Mouse (Mus musculus) B cell, adult 2 months (primary cell): Measurements from ENCODE around the gene Scimp.

ENCODE experiments used
- DNase-seq, 2 experiments: peaks; one replicate each; pipeline ENCODE4 v3.0.0; 2022

Gene Scimp

GRCm38 (mm10) chr11:70811041-70811440 lies 1.3 kb downstream of the Scimp start:
- DNase-seq, result no peak

GRCm38 (mm10) chr11:70809011-70809410 lies 3.4 kb downstream of the Scimp start:
- no peak for DNase-seq

- no peak for DNase-seq
Observed at GRCm38 (mm10) chr11:70808101-70808500, 4.3 kb downstream of the Scimp start.

GRCm38 (mm10) chr11:70807630-70808029 lies 4.8 kb downstream of the Scimp start:
- no peak for DNase-seq

- DNase-seq, result no peak
Observed at GRCm38 (mm10) chr11:70806697-70807096, 5.7 kb downstream of the Scimp start.

GRCm38 (mm10) chr11:70805641-70806175 lies 6.7 kb downstream of the Scimp start:
- no peak for DNase-seq

- DNase-seq, result no peak
Observed at GRCm38 (mm10) chr11:70804395-70804794, 8.0 kb downstream of the Scimp start.

- peak; percentile 63 to 65 for DNase-seq
Observed at GRCm38 (mm10) chr11:70803711-70804200, 8.6 kb downstream of the Scimp start.

- no peak for DNase-seq
Observed at GRCm38 (mm10) chr11:70802865-70803261, 9.5 kb downstream of the Scimp start.

- DNase-seq, result peak; percentile 68 to 69
Observed at GRCm38 (mm10) chr11:70802208-70802864, 10.1 kb downstream of the Scimp start.

GRCm38 (mm10) chr11:70792409-70792808 lies 20.0 kb downstream of the Scimp start:
- DNase-seq, result no peak

- peak in 1 of 2 experiments; percentile 27 for DNase-seq
Observed at GRCm38 (mm10) chr11:70791676-70792075, 20.7 kb downstream of the Scimp start.

GRCm38 (mm10) chr11:70790874-70791551 lies 21.4 kb downstream of the Scimp start:
- no peak for DNase-seq

GRCm38 (mm10) chr11:70790426-70790825 lies 22.0 kb downstream of the Scimp start:
- DNase-seq, result no peak

GRCm38 (mm10) chr11:70788972-70789655 lies 23.3 kb downstream of the Scimp start:
- peak; percentile 62 to 67 for DNase-seq

- no peak for DNase-seq
Observed at GRCm38 (mm10) chr11:70787052-70787451, 25.3 kb downstream of the Scimp start.

GRCm38 (mm10) chr11:70785908-70786307 lies 26.5 kb downstream of the Scimp start:
- DNase-seq, result peak in 1 of 2 experiments; percentile 21

GRCm38 (mm10) chr11:70778058-70778457 lies 34.3 kb downstream of the Scimp start:
- DNase-seq, result peak; percentile 38 to 47

- DNase-seq, result no peak
Observed at GRCm38 (mm10) chr11:70777634-70778033, 34.8 kb downstream of the Scimp start.

GRCm38 (mm10) chr11:70776830-70777571 lies 35.4 kb downstream of the Scimp start:
- peak; percentile 82 to 85 for DNase-seq

- DNase-seq, result no peak
Observed at GRCm38 (mm10) chr11:70770804-70771203, 41.6 kb downstream of the Scimp start.

GRCm38 (mm10) chr11:70765776-70766445 lies 46.5 kb downstream of the Scimp start:
- no peak for DNase-seq
